Mouse (Mus musculus): ENCODE data around the gene Stk40.

The Stk40 gene

DNA sequence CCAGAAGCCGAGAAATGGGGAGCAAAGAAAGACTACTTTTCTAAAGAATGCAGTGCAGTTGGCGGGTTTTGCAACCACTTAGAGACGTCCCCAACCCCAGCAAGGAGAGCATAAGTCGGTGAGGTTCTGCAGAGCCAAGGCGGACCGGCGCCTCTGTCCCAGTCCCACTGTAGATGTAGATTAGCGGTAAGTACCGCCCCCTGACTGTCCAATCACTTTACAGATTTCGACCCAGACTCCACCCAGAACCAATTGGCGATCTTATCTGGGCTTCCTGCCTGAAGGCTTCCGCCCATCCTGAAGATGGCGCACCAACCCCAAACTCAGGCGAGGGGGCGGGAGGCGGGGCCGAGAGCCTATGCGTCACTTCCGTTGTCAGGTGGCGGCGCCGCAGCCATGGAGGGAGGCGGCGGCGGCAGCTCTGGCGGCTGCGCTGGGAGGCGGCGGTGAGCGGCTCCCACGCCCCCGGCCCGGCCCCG lies at the start of gene Stk40:
Gene Stk40, plus strand, starts transcription at position 368 of the 479 bp plus-strand sequence.
- peak; percentile 95 for DNase-seq (ENCODE audit: extremely low read depth, low read depth)

- peak; percentile 26 for DNase-seq (ENCODE audit: extremely low read depth, low read depth)
Measured at GRCm38 (mm10) chr4:126057207-126058133, 46.3 kb upstream of the Stk40 start.

DNA sequence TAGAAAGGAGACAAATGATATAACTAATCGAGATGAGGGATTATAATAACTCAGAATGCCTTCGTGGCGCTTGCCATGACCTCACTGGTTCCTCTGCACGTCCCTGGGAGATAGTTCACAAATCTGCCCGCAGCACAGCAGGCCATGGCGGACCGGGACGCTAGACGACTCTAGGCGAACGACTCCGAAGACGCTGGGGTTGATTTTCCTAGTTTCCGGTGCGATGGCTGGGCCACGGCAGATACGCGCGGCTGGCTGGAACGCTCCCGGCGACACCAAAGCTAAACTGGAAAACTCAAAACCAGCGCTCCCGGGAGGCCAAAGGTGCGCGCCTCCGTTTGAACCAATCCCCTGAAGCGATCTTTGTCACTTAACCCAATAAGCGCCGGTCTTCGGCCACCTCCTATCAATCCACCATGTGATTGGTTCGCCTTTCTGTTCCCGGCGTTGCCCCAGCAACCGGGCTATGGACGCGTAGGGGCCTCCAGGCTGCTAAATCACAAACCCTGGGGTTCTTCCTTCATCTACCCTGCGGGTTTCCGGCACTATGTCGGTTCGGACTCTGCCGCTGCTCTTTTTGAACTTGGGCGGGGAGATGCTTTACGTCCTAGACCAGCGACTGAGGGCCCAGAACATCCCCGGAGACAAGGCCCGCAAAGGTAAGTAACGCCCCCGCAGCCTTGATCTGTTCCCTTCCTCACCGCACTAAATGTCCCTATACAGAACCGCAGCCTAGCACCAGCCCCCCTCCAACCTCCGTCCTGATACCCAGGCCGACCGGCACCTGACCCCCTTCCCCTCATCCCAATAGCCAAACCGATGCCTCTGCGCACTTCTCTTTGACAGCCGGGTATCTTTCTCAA lies 45.4 kb upstream of the Stk40 start, which contains the start of gene Oscp1:
Gene Oscp1, plus strand, starts transcription at position 432 of the 863 bp plus-strand sequence.
- DNase-seq (ENCODE audit: extremely low read depth, low read depth), result peak; percentile 84

DNA sequence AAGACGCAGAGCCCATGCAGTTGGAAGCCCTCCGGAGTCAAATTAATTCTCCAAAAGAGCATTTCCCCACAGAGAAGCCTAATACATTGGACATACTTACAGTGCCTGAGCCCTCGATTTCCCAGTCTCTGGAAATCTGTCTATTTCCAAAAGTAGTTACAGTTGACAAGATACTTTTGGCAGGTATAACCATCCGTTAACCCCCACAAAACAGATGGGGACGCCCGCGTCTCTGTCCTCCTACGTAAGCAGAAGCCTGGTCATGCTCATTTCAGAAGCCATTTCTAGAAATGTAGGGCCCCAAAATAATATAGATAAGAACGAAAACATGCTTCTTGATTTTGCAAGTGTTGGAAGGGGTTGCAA lies 44.8 kb upstream of the Stk40 start:
- DNase-seq (ENCODE audit: extremely low read depth, low read depth), result no peak

- DNase-seq (ENCODE audit: extremely low read depth, low read depth), result peak; percentile 31
Measured at GRCm38 (mm10) chr4:126062856-126063255, 40.9 kb upstream of the Stk40 start.

DNA sequence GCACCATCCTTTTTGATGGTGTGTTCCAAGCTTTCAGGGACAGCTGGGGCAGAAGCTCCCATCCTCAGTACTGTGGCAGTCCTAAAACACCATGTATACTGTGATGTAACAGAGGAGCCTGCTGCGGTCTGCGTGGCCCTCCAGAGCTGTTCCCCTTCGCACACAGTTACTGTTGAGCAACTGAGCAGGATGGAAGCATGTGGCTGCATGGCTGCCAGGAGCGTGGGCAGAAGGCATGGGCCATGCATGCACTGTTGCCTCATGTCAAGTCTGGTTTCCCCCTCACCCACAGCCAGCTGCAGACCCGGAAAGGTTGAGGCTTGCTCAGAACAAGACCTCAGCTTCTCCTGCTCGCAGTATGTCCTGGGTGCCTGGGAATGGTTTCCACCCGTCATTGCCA lies 38.5 kb upstream of the Stk40 start:
- DNase-seq (ENCODE audit: extremely low read depth, low read depth), result no peak

- DNase-seq (ENCODE audit: extremely low read depth, low read depth), result no peak
Measured at GRCm38 (mm10) chr4:126067401-126068077, 36.2 kb upstream of the Stk40 start.

DNA sequence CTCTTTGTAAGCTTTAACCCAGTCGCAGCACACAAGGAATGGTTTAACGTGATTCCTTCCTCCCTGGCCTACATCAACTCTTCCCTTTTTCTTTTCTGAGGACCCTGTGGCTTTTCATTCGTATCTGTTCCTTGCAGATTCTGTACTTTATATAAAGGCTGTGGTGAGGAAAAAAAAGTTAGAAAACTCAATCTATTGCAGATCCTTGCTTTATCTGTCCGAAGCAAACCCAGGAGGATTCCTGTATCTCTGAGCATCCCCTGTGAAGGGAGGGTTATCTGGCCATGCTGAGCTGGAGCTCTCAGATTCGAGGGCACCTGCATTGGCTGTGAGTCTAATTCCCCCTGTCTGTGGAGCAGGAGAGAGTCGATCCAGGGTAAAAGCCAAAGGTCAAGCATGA lies 34.9 kb upstream of the Stk40 start:
- peak; percentile 34 for DNase-seq (ENCODE audit: extremely low read depth, low read depth)

GRCm38 (mm10) chr4:126077833-126078232 lies 25.9 kb upstream of the Stk40 start:
- DNase-seq (ENCODE audit: extremely low read depth, low read depth), result no peak

- no peak for DNase-seq (ENCODE audit: extremely low read depth, low read depth)
Measured at GRCm38 (mm10) chr4:126079266-126079665, 24.5 kb upstream of the Stk40 start.

GRCm38 (mm10) chr4:126081601-126082000 lies 22.2 kb upstream of the Stk40 start:
- no peak for DNase-seq (ENCODE audit: extremely low read depth, low read depth)

DNA sequence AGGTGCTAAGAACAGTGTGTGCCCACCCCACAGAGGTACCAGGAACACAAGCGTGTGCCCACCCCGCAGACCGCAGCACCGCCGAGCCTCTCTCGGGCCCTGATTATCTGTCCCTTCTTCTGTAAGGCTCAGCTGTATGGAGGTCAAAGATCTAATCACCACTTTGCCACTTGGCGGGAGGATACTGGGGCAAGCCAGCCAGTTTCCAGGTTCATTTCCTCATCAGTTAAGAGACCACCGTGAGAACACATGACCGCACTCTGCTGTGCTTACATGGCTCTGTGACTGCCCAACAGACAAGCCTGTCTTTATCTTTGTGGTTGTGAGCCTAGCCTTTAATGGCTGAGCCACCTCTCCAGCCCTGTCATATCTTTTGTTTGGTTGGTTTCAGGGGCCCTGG lies 20.7 kb upstream of the Stk40 start:
- no peak for DNase-seq (ENCODE audit: extremely low read depth, low read depth)

GRCm38 (mm10) chr4:126084382-126084781 lies 19.4 kb upstream of the Stk40 start:
- DNase-seq (ENCODE audit: extremely low read depth, low read depth), result no peak

DNA sequence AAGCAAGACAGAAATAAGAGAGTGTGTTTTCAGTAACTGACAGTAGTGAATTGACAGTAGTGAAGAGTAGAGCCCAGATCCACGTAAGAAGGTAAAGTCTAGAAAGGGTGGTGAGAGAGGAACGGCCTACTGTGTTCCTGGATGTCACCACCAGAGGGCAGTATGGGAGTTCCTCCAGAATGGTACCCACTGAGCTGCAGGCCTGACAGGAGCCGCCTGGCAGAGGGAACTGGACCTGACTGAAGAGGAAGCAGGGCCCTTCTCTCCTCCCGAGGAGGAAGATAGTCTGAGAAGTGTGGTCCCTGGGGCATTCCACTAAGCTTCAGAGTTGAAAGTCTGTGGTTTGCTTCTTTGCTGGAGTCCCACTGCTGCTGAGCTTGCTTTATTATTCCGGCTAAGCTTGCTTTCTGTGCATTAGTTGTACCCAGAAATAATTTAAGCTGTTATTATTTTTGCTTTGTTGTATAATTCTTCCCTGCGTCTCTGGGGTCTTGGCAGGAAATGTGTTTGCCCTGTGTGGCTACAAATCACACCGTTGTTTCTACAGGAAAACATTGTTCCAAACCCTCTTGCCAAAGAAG lies 17.7 kb upstream of the Stk40 start:
- peak; percentile 79 for DNase-seq (ENCODE audit: extremely low read depth, low read depth)

- no peak for DNase-seq (ENCODE audit: extremely low read depth, low read depth)
Measured at GRCm38 (mm10) chr4:126090101-126090847, 13.5 kb upstream of the Stk40 start.

GRCm38 (mm10) chr4:126090848-126091124 lies 13.0 kb upstream of the Stk40 start:
- no peak for DNase-seq (ENCODE audit: extremely low read depth, low read depth)

DNA sequence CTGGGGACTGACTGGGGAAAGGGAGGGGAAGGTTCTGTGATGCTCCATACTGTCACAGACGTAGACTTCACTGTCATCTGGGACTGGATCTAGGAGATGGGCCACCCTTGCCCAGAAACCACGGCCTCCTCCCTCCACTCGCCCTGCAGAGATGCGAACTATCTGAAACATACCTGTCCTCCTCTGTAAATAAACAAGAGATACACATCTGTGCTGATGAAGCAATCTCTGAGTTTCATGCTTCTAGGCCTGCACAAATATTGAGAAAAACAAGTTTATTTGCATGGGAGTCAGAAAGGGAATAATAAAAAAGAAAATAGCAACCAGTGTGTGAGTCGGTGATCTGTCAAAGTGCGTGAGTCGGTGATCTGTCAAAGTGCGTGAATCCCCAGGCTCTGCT lies 11.9 kb upstream of the Stk40 start:
- no peak for DNase-seq (ENCODE audit: extremely low read depth, low read depth)

DNA sequence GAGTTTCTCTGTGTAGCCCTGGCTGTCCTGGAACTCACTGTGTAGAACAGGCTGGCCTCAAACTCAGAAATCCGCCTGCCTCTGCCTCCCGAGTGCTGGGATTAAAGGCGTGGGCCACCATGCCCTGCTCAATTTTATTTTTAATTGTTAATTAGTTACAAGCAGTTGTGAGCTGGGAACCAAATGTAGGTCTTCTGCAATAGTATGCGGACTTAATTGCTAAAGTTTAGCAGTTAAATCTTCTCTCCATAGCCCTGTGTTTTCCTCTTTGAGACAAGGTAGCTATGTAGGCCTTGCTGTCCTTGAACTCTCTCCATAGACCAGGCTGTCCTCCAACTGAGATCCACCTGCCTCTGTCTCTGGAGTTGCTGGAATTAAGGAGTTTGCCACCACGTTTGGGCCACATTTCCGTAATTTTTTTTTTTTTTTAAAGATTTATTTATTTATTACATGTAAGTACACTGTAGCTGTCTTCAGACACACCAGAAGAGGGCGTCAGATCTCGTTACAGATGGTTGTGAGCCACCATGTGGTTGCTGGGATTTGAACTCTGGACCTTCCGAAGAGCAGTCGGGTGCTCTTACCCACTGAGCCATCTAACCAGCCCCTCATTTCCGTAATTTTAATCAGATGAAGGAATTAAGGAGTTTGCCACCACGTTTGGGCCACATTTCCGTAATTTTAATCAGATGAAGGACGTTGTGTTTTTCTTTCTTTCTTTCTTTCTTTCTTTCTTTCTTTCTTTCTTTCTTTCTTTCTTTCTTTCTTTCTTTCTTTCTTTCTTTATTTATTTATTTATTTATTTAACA lies 7.9 kb upstream of the Stk40 start:
- DNase-seq (ENCODE audit: extremely low read depth, low read depth), result peak; percentile 70

- DNase-seq (ENCODE audit: extremely low read depth, low read depth), result peak; percentile 96
Measured at GRCm38 (mm10) chr4:126096464-126097111, 7.2 kb upstream of the Stk40 start, which contains the start of gene Lsm10. Gene Lsm10, plus strand, starts transcription at chr4:126096623.

All from MEL-GATA-1-ER (cell line).